Mouse (Mus musculus) E14TG2a.4 (cell line): ENCODE data around the gene Hmga1.
A peak's percentile ranks its signal among the peaks of the same experiment; 100 is the strongest.

Experiments
- H3K27me3 ChIP-seq: 2 replicates; pipeline ENCODE4 v1.6.1; 2014; ENCODE audit warnings: low read length, control low read depth; ENCODE audit not compliant: insufficient read depth
- H3K36me3 ChIP-seq: 2 replicates; pipeline ENCODE4 v1.6.1; 2014; ENCODE audit warnings: low read length, control low read depth; ENCODE audit not compliant: insufficient read depth
- H3K4me1 ChIP-seq: replicated peaks from 2 replicates; pipeline ENCODE4 v1.6.1; 2014; ENCODE audit warnings: low read depth, low read length, control low read depth
- H3K4me3 ChIP-seq: replicated peaks from 2 replicates; pipeline ENCODE4 v1.5.1; 2014; ENCODE audit warnings: mild to moderate bottlenecking, low read length
- H3K9me3 ChIP-seq: 2 replicates; pipeline ENCODE4 v1.6.1; 2014; ENCODE audit warnings: low read length, control low read depth
- CTCF ChIP-seq: conservative IDR thresholded peaks from 2 replicates; pipeline ENCODE4 v1.5.1; 2014; ENCODE audit warnings: low read length
- NANOG ChIP-seq: IDR thresholded peaks from 2 replicates; pipeline ENCODE4 v1.6.1; 2014; ENCODE audit warnings: borderline replicate concordance, low read length, mixed read lengths
- POU5F1 ChIP-seq: IDR thresholded peaks from 2 replicates; pipeline ENCODE4 v1.6.1; 2014; ENCODE audit warnings: low read length, borderline replicate concordance

The Hmga1 gene

DNA sequence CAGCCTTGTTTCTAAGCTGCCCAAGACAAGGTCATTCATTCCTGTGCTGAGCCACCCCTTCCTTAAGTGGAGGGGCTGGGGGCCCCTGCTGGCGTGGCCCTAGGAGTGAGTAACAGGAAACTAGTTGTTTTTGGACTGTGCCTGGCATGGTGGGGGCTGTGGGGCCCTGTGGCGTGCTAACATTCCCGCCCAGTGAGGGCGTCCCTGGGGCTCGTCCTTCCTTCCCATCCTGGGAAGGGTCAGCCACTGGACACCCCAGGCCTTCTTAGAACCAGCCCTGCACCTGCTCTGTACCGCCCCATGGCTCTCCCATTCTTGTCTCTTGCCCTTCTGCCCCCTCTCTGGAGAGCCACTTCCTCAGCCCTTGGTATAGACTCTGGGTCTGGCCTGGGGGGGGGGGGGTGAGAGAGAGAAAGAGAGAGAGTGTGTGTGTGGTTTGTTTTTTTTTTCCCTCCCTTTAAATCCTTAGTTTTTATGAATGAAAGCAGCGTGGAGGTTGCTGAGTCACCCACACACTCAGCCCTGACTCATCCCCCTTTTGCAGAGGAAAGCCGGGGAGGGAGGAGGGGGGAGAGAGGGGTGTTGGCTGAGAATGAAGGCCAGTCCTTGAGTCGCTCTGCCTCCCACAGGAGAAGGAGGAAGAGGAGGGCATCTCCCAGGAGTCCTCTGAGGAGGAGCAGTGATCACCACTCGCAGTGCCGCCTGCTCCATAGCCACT, 5.7 kb downstream of the Hmga1 start:
- Histone ChIP-seq H3K4me3 (peak overlapping the region; percentile 95), H3K36me3 (peaks cover 52% of the 10 kb centered on the region), H3K4me1 (peaks cover 74% of the 10 kb centered on the region), H3K27me3 (peaks cover 4% of the 10 kb centered on the region), H3K9me3 (no peaks in the 10 kb centered on the region)
- TF ChIP-seq CTCF: no peak
- TF ChIP-seq NANOG: no peak
- no peak for TF ChIP-seq POU5F1

DNA sequence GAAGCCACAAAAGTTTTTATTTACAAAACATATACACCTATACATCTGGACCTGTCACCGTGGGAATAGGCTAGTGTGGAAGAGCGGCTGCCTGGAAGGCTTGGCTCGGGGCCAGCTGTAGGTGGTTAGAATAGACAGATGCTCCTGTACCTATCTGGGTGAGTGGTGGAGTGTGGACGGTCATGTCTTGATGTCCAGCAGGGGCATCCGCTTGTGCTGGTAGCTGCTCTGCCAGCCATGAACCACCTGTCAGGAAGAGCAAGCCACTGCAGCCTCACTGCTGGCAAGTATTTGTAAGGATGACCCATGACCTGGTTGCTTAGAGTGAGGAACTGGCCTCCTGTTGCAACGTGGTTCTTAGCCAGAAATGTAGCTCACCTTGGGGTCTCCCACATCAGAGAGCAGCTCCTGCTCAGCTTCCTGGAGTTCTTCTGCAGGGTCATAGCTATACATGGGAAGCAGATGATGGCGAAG, 7.5 kb downstream of the Hmga1 start:
- Histone ChIP-seq H3K4me1 (peaks cover 65% of the 10 kb centered on the region), H3K36me3 (peaks cover 49% of the 10 kb centered on the region), H3K4me3 (no peak overlapping the region), H3K9me3 (no peaks in the 10 kb centered on the region), H3K27me3 (peaks cover 15% of the 10 kb centered on the region)
- TF ChIP-seq CTCF: no peak
- no peak for TF ChIP-seq NANOG

DNA sequence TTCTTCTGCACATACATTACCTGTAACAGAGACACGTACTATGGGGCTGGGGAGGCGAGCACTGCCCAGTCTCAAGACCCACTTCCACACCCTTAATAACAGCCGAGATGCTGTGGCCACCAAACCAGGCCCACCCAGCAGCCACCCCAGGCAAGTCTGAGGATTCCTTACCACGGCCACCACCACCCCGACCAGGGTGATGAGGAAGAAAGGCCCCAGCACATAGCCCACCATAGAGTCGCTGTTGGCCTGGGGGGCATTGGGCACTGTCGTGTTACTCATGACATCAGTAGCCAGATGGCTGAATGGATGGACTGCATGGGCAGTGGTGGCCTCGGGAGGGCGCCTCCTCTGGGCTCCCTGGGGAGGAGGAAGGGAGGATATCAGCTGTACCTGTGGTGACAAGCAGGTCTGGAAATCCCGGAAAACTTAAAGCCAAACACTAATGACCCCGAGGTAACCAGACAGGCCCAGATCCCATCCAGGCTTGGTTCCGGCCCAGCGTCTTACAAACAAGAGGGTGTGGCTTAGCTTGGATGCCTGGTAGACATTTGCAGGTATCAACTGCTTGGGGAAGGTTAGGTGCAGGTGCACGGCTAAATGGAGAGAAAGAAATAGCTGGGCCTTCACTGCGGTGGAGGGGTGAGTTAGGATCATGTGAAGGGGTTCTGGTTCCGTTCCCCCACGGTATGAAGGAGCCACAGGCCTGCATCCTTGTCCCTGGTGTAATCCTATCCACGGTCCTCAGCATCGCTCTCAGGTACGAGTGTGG, 8.3 kb downstream of the Hmga1 start:
- H3K36me3 ChIP-seq: peaks cover 42% of the 10 kb centered on the region
- H3K4me1 ChIP-seq: peaks cover 60% of the 10 kb centered on the region
- H3K4me3 ChIP-seq: peak overlapping the region; percentile 84
- no peak for TF ChIP-seq CTCF
- TF ChIP-seq NANOG: no peak
- no peak for TF ChIP-seq POU5F1
- H3K9me3 ChIP-seq: no peaks in the 10 kb centered on the region
- H3K27me3 ChIP-seq: peaks cover 15% of the 10 kb centered on the region

DNA sequence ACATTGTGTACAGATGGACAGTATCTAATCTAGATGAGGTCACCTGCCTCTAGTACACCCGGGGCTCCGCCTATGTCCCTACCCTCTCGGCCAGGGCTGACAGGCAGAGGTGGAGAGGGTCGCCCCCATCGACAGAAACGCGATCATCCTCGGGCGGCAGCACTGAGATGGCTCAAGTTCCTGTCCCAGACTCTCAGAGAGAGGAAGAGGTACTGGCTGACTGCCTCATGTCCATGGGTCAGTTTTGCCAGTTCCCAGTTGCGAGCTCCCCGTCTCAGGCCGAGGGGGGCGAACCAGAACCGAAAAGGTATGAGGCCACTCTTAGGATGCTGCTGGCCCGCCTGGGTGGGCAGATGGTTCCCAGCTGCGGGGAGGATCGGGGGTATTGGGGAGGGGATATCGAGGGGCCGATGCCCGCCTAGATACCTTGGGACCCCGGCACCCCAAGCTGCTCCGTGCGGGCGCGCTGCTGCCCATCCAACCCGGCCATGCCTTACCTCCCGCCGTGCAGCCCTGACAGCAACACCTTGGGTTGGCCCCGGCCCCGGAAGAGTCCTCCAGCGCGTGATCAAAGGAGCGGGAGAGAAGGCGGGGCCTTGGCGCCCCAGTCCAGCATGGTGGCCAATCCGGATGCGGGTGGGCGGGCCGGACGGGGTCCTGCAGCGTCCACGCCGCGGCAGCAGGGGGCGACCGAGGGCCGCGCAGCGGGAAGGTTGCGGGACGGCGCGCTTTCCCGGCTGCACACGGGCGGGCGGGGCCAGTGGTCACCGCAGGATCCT, 9.1 kb downstream of the Hmga1 start, which contains the start of gene AI413582:
Gene AI413582, minus strand, starts transcription at position 594 of the 779 bp plus-strand sequence.
- Histone ChIP-seq H3K36me3 (peaks cover 34% of the 10 kb centered on the region), H3K4me3 (peak within 1 kb of the TSS; percentile 84), H3K4me1 (peaks cover 54% of the 10 kb centered on the region), H3K9me3 (no peaks in the 10 kb centered on the region), H3K27me3 (peaks cover 15% of the 10 kb centered on the region)
- TF ChIP-seq NANOG: no peak
- no peak for TF ChIP-seq CTCF
- no peak for TF ChIP-seq POU5F1

DNA sequence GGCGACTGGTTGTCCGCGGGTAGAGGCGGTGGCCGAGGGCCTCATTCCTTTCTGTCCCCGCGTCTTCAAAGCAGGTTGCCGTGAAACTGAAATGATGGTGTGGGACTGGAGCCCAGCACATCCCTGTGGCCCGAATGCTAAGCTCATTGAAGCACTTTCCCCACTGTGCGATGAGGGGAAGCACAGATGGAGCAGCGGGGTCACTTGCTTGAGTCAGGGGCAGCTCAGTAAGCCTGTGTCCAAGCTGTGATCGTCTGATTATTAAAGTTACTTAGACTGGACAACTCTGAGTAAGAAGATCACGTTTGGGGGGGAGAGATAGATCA, 9.6 kb downstream of the Hmga1 start:
- peaks cover 15% of the 10 kb centered on the region for H3K27me3 ChIP-seq
- peaks cover 52% of the 10 kb centered on the region for H3K4me1 ChIP-seq
- TF ChIP-seq NANOG (no peak), CTCF (no peak), POU5F1 (no peak)
- peaks cover 28% of the 10 kb centered on the region for H3K36me3 ChIP-seq
- no peaks in the 10 kb centered on the region for H3K9me3 ChIP-seq
- peak overlapping the region; percentile 84 for H3K4me3 ChIP-seq

DNA sequence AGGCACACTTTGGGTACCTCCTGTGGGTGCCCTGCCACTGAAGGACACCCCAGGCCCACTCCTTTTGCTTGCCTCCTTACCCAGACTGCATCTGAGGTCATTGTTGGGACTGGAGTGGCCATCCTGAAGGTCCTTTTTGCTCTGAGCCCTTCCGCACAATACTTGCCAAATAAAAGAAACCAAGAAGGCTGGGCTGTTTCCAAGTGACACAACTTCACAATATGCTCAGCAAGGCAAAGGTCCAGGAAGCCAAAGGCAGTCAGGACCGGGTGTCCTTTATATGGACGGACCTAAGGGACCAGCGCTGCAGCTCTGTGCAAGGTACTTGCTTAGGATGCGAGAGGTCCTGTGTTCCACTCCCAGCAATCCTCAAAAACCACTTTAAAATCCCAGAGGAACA, 11.9 kb downstream of the Hmga1 start:
- no peak overlapping the region for H3K4me3 ChIP-seq
- H3K4me1 ChIP-seq: peaks cover 55% of the 10 kb centered on the region
- H3K36me3 ChIP-seq: peaks cover 18% of the 10 kb centered on the region
- H3K27me3 ChIP-seq: peaks cover 15% of the 10 kb centered on the region
- TF ChIP-seq CTCF (no peak), POU5F1 (no peak), NANOG (no peak)
- no peaks in the 10 kb centered on the region for H3K9me3 ChIP-seq

DNA sequence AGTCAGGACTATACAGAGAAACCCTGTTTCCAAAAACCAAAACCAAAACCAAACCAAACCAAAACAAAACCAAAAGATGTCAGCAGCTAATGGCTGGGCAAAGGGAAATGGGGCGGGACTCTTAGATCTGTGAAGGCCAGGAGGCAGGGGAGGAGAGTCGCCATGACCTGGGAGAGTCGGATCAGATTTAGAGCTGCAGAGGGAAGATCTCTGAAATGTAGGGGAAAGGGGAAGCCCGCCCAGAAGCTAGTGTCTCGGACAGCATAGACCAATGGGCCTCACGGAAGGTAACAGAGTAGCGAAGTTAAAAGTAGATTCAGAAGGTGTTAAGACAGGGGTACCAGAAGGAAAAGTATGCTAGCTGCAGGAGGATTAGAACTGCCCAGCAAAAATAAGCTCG, 15.0 kb downstream of the Hmga1 start:
- Histone ChIP-seq H3K27me3 (peaks cover 15% of the 10 kb centered on the region), H3K9me3 (no peaks in the 10 kb centered on the region)
- TF ChIP-seq CTCF (no peak), NANOG (no peak), POU5F1 (no peak)

DNA sequence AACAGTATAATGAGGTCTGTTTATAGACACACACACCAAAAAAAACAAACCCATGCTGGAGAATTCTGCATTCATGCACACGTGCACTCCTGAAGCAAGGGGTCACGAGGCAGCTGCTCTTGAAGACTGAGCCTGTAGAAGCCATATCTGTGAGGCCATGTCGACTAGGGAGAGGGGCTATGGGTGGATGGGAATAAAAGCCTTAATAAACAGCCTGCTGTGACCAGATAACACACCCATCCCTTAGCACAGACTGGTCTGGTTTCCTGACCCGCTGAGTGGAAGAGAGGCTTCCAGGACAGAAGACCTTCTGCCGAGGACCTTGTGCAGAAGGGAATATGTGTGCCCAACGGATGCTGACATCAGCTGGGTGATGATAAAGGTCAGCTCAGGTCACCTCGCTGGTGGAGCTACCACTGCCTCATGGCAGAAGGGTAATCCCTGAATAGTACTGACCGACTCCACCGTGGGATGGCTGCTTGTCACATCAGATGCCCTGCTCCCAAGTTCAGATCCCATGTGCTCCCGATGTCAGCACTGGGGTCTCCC, 17.5 kb downstream of the Hmga1 start:
- peaks cover 71% of the 10 kb centered on the region for H3K4me1 ChIP-seq
- no peaks in the 10 kb centered on the region for H3K27me3 ChIP-seq
- no peak for TF ChIP-seq CTCF
- no peaks in the 10 kb centered on the region for H3K9me3 ChIP-seq
- peaks cover 44% of the 10 kb centered on the region for H3K36me3 ChIP-seq
- H3K4me3 ChIP-seq: no peak overlapping the region

More for the DNA sequence above, 15.0 kb downstream of the Hmga1 start:
- H3K4me1 ChIP-seq: peaks cover 54% of the 10 kb centered on the region
- peaks cover 22% of the 10 kb centered on the region for H3K36me3 ChIP-seq
- 0 out of 2 replicates have a peak overlapping the region, but pooled peaks have one; percentile 1 for H3K4me3 ChIP-seq
